Mouse (Mus musculus) testis, adult 2 months (tissue): ENCODE measurements around the gene Slc22a15.

Source experiments
- CTCF ChIP-seq: fragments of 200-500 bp; IDR thresholded peaks from 2 replicates; pipeline ENCODE4 v1.5.1; 2012; ENCODE audit warnings: low read depth, mild to moderate bottlenecking, inconsistent platforms, low read length, moderate library complexity; ENCODE audit not compliant: control insufficient read depth, insufficient read depth, insufficient replicate concordance
- POLR2A ChIP-seq: fragments of 200-500 bp; IDR thresholded peaks from 2 replicates; pipeline ENCODE4 v1.6.1; 2012; ENCODE audit warnings: low read depth, mild to moderate bottlenecking, inconsistent platforms, low read length, moderate library complexity; ENCODE audit not compliant: control insufficient read depth

DNA sequence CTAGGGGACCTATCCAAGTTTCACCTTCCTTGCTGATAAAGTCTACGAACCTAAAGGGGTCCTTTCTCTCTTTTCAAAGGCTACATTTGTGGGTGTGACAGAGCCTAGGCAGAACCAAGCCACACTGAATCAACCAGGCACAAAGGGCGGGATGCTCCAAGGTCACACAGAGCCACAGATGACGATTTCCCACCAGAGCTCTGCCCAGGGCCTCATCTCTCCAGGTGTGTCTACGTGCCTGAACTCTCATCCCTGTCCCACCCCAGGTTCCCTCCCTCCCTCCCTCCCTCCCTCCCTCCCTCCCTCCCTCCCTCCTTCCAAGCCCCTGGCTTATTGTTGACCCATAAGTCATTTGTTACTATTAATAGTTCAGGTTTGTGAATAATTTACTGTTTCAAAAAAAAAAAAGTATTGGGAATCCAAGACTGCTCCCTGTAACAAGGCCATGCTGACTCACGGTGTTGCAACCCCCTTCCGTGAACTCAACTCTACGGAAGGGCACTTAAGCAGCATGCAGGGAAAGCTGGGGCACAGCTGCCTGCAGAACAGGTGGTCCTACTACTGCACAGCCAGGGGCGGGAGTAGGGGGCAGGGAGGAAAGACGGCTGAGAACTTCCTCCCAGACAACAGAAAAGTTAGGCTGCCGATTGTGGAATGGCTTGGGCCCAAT lies 92.9 kb downstream of the Slc22a15 start:
- TF ChIP-seq CTCF (no peak), POLR2A (no peak)
